Mouse (Mus musculus): ENCODE measurements around the gene Phactr1. TPM values are rescaled to one million over a fixed set of nuclear protein-coding genes. Genes with fewer than 3 reads are reported as not detected.
A peak's percentile ranks its signal among the peaks of the same experiment; 100 is the strongest.

Gene Phactr1
- total RNA-seq, 2 experiments from 2014 or later, result 0.04 TPM; not detected in 1

DNA sequence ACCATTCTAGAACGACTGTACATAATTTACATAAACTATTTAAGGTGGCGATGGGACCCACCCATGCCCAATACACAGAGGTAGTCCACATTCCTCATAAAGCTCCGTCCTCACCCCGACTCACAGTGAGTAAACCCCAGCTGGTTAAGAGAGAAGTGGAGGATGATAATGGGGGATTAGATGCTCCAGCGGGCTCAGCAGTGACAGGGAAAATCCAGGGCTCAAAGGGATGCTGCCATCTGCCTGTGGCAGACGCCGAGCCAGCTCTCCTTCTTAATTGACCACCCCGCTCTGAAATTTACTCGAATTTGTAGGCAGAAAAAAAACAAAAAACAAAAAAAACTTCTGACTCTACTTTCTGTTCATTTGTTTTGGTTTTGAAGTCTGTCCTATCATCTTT, 487.3 kb downstream of the Phactr1 start:
- no peak for ATAC-seq (ENCODE audit: poor library complexity, severe bottlenecking)

DNA sequence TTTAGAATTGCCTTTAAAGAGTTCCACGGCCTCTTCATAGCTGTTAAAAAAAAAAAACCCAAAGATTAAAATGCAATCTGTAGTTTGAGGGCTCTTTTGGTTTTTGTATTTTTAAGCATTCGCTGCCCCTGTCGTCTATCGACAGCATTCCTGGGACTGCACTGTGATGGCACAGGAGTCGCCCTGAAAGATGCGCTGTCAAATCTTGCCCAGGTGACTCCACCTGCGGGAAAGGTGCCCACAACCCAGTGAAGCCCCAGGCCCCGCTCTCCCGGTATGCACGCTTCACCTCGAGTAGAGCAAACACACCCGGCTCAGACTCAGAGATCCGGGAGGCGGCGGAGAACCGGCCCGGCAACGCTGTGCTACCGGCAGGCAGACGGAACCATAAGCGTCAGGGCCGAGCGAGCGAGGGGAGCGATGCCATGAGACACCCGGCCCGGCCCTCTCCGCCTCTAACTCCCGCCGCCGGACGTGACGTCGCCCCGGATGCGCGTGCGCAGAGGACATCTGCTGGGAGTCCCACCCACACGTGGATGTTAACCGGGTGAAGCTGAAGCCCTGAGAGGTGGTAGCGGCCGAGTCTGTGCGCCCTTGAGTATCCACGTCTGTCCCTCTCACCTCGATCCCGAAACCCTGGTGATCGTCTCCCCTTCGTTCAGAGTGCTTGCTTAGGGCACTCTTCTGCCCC, 490.7 kb downstream of the Phactr1 start, which contains the start of gene Tbc1d7:
Gene Tbc1d7, minus strand, starts transcription at position 482 of the 691 bp plus-strand sequence.
- ATAC-seq (ENCODE audit: poor library complexity, severe bottlenecking), result peak; percentile 98

DNA sequence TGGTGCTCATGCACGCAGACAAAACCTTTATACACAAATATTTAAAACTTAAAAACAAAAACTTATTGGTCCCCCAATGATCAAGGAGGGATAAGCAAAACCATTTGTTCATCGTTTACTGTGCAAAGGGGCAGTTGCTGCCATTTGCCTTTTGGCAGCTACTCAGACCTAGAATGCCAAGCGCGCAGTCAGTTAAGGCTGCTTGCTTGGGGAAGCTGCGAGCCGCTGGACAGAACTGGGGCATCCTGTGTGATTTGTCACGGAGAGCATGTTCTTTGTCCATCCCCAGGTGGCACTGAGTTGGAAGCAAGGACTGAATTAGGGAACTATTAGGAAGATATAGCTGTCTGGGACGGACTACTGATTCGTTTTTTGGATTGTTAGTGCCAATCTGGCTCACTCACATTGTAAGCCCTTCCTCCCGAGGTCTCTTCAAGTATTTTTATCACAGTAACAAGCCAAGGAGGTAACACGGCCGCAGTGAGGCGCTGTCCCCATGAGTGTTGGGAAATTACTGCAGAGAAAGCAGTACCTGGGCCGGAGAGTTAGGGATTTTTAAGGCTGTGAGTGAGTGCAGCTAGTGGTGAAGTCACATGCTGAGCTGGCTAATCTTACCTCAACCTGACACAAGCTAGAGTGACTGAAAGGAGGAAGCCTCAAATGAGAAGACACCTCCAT, 491.8 kb downstream of the Phactr1 start:
- ATAC-seq (ENCODE audit: poor library complexity, severe bottlenecking), result no peak

DNA sequence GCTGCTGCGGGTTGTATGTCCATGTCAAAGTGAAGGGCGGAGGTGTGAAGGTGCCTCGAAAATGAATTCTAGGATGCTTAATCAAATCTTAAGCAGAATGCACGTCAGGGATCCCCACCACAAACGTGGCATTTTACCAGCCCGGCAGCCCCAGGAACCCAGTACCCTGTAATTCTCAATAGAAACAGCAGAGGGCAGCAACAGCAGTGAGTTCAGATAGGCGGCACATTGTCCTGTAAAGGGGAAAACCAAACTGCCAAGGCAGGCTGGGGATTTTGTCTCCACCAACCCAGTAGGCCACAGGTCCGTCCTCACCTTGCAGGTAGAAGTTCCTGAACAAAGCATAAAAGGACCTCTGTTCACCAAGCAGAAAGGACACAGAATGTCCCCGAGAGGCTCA, 492.8 kb downstream of the Phactr1 start:
- peak; percentile 61 for ATAC-seq (ENCODE audit: poor library complexity, severe bottlenecking)

DNA sequence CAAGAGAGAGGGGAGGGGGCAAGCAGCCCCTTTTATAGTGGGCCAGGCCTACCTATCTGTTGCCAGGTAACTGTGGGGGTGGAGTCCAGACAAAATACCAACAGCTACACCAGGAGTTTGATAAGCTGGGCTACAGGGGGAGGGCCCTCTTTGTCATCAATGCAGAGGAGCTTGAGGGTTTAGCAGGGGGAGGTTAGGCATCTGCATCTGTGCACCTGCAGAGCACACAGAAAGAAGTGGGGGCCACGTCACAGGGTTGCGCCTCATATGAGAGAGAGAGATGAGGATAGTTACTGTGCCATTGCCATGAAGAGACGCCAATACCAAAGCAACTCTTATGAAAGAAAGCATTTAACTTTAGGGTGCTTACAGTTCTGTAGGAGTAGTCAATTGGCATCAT, 496.3 kb downstream of the Phactr1 start:
- ATAC-seq (ENCODE audit: poor library complexity, severe bottlenecking), result no peak

DNA sequence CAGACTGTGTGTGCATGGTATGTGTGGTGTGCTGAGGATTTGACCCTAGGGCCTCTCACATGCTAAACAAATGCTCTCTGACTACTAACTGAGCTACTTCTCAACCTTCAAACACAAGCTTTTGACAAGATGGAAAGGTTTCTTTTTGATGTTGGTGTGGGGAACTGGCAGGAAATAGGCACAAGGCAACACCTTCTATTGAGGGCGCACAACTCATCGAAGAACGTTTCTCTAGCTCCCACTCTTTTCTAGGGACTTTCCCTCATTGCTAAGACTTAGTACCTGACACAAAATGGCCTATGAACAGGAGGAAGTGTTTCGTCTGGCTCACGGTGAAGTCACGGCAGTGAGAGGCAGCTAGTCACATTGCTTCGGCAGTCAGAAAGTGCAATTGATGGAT, 496.9 kb downstream of the Phactr1 start:
- no peak for ATAC-seq (ENCODE audit: poor library complexity, severe bottlenecking)

DNA sequence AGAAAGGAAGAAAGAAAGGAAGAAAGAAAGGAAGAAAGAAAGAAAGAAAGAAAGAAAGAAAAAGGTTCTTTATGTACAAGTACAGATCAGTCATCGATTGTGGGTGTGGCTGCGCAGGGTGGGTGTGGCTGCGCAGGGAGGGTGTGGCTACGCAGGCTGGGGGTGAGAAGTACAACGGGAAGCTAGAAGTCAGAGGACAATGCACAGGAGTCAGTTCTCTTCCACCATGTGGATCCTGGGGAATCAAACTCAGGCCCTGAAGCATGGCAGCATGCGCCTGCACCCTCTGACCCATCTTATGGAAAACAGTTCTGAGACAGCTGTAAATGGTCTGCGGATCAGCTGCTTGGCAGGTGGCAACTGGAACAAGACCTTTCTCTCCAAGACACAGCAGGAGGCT, 500.7 kb downstream of the Phactr1 start:
- ATAC-seq (ENCODE audit: poor library complexity, severe bottlenecking), result 0 out of 2 replicates have a peak, but pooled peaks have one; percentile 34

DNA sequence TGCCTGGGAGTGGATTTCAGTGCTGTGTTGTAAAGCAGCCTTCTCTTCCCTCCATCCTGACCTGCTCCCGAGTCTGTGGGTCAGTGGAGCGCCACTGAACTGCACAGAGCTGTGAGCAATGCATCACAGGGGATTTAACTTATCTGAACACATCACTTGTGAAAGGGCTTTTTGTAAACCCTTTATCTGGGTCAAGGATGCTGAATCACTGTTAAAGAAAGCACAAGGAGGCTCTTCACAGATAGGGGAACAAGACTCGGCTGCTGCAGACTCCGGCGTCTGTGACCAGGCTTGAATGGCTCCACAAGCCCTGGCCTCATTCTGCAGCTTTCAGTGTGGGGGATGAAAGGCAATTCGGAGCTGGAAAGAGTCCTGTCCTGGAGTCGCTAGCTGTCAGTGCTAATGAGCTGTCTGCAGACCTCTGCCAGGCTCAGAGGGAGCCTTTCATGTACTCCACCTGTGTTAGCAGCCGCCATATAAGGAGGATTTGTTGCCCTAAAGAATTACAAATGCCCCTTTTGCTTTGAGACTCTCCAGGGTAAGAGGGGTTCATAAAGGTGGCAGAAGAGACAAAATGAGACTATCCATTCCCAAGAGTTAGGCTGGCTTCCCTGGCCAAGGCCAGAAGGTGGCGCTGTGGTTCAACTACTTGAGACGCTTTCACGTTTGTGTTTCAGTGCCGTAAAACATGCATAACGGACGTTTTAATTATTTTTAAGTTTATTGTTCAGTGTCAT, 502.2 kb downstream of the Phactr1 start:
- peak; percentile 85 for ATAC-seq (ENCODE audit: poor library complexity, severe bottlenecking)

DNA sequence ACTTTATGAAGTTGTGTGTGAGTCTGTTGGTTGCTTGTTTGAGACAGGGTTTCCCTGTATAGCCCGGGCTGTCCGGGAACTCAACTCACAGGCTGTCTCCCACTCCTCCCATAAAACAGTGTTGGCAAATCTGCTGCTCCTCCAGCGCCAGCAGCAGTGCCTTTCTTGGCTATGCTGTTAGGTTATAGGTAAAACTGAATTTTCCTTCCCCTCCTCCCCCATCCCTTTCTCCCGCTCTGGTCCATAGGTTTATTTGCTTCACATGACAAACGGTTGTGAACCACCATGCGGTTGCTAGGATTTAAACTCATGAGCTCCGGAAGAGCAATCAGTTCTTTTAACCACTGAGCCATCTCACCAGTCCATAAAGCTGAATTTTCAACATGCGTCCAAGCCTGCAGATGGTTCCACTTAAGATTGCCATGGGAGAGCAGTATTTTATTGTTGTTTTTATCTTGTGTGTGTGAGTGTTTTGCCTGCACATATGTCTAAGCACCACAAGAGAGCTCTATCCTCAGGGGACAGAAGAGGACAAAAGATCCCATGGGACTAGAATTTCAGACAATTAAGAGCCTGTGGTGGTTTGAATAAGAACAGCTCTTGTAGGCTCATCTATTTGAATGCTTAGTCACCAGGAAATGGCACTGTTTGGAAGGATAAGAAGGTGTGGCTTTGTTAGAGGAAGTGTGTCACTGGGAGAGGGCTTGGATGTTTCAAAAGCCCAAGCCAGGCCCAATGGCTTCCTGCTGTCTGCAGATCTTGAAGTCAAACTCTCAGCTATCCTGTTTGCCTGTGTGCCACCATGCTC, 503.0 kb downstream of the Phactr1 start:
- no peak for ATAC-seq (ENCODE audit: poor library complexity, severe bottlenecking)

DNA sequence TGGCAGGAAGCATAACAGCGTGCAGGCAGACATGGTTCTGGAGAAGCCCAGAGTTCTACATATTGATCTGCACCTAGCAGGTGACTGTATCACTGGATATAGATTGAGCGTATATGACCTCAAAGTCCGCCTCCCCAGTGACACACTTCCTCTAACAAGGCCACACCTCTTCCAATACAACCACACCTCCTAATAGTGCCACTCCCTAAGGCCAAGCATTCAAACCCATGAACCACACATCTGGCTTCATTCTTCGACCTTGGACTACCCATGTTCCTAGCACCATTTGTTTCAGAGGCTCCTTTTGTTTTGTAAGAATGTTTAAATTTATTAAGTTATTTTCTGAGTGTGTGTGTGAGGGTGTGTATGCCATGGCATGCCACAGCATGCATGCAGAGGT, 507.3 kb downstream of the Phactr1 start:
- ATAC-seq (ENCODE audit: poor library complexity, severe bottlenecking), result no peak
